Mouse (Mus musculus): Measurements from ENCODE around the gene Gm3409. TPM values are rescaled to one million over a fixed set of nuclear protein-coding genes. Genes with fewer than 3 reads are reported as not detected.
"Not testable (repeated sequence)": the region's sequence is repeated elsewhere in the genome, so short reads cannot be mapped to it uniquely, and the experiment has no call there.

Gm3409 gene
- total RNA-seq (2021), result not detected

- intact Hi-C loops (cut with DNase I); DNase-seq (ENCODE audit: low spot score): not testable (repeated sequence)
These were observed at the start of gene Gm3409 for GRCm38 (mm10) chr5:146537347-146537746. Gene Gm3409, plus strand, starts transcription at chr5:146537647.

GRCm38 (mm10) chr5:146488959-146489358, 48.5 kb upstream of the Gm3409 start:
- intact Hi-C loops (cut with DNase I); DNase-seq (ENCODE audit: low spot score): not testable (repeated sequence)

GRCm38 (mm10) chr5:146491063-146491462, 46.4 kb upstream of the Gm3409 start, which contains the start of gene Gm6370:
Gene Gm6370, plus strand, starts transcription at chr5:146491363.
- intact Hi-C loops (cut with DNase I); DNase-seq (ENCODE audit: low spot score): not testable (repeated sequence)

DNA sequence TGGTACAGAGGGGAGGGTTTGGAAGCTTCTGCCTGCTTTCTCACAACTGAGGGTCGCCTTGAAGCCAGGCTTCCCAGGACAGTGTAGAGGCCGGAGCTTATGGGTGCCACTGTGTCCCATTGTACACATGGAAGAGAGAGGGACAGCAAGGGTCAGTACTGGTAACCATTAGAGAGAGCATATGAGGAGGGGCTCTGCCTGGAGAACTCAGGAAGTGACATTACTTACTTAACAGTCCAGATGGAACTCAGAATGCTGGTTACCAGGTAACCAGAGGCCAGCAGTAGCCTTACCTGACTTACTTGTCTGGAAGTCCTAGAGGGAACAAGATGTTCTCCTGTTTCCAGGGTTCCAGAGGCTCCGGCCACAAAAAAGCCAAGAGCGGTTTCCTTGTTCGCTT, 35.3 kb upstream of the Gm3409 start, which contains the start of gene 4930449I24Rik:
4930449I24Rik (plus strand) TSS at position 301 of the 400 bp plus-strand sequence.
- intact Hi-C loops (cut with DNase I); DNase-seq (ENCODE audit: low spot score): not testable (repeated sequence)

GRCm38 (mm10) chr5:146513823-146514222, 23.6 kb upstream of the Gm3409 start, which contains the start of gene Gm3402:
Gene Gm3402, plus strand, starts transcription at chr5:146514123.
- DNase-seq (ENCODE audit: low spot score); intact Hi-C loops (cut with DNase I): not testable (repeated sequence)

DNA sequence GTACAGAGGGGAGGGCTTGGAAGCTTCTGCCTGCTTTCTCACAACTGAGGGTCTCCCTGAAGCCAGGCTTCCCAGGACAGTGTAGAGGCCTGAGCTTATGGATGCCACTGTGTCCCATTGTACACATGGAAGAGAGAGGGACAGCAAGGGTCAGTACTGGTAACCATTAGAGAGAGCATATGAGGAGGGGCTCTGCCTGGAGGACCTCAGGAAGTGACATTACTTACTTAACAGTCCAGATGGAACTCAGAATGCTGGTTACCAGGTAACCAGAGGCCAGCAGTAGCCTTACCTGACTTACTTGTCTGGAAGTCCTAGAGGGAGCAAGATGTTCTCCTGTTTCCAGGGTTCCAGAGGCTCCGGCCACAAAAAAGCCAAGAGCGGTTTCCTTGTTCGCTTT, 11.9 kb upstream of the Gm3409 start, which contains the start of gene Gm3404:
Gm3404 (plus strand) TSS at position 301 of the 400 bp plus-strand sequence.
- DNase-seq (ENCODE audit: low spot score); intact Hi-C loops (cut with DNase I): not testable (repeated sequence)

DNA sequence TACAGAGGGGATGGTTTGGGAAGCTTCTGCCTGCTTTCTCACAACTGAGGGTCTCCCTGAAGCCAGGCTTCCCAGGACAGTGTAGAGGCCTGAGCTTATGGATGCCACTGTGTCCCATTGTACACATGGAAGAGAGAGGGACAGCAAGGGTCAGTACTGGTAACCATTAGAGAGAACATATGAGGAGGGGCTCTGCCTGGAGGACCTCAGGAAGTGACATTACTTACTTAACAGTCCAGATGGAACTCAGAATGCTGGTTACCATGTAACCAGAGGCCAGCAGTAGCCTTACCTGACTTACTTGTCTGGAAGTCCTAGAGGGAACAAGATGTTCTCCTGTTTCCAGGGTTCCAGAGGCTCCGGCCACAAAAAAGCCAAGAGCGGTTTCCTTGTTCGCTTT, 18.4 kb downstream of the Gm3409 start, which contains the start of gene Gm3415:
Gm3415 (plus strand) TSS at position 301 of the 400 bp plus-strand sequence.
- intact Hi-C loops (cut with DNase I); DNase-seq (ENCODE audit: low spot score): not testable (repeated sequence)

GRCm38 (mm10) chr5:146564259-146564658, 26.8 kb downstream of the Gm3409 start:
- intact Hi-C loops (cut with DNase I), result no loop called here

GRCm38 (mm10) chr5:146567054-146567453, 29.6 kb downstream of the Gm3409 start:
- no peak for DNase-seq (ENCODE audit: low spot score)
- intact Hi-C loops (cut with DNase I), result no loop called here

More at GRCm38 (mm10) chr5:146564259-146564658, 26.8 kb downstream of the Gm3409 start:
- no peak for DNase-seq (ENCODE audit: low spot score)

DNA sequence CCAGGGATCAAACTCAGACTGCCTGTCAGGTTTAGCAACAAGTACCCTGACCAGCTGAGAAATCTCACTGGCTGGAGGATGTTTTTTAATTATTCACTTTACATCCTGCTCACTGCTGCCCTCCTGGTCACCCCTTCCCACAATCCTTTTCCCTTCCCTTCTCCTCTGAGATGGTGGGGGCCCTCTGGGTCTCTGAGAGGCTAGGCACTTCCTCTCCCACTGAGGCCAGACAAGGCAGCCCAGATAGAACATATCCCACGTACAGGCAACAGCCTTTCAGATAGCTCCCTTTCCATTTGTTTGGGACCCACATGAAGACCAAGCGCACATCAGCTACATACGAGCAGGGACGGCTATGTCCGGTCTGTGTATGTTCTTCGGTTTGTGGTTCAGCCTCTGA, 32.7 kb downstream of the Gm3409 start:
- DNase-seq (ENCODE audit: low spot score); intact Hi-C loops (cut with DNase I): not testable (repeated sequence)

- DNase-seq (ENCODE audit: low spot score); intact Hi-C loops (cut with DNase I): not testable (repeated sequence)
These were observed 34.6 kb downstream of the Gm3409 start for GRCm38 (mm10) chr5:146571830-146572734.

DNA sequence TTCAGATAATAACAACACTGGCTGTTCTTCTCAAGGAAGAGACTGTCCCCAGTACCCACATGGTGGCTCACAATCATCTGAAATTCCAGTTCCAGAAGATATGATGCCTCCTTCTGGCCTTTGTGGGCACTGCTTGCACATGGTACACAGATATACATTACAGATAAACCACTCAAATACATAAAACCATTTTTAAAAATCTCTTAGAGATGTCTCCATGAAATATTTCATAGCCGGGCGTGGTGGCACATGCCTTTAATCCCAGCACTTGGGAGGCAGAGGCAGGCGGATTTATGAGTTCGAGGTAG, 35.2 kb downstream of the Gm3409 start:
- intact Hi-C loops (cut with DNase I); DNase-seq (ENCODE audit: low spot score): not testable (repeated sequence)

DNA sequence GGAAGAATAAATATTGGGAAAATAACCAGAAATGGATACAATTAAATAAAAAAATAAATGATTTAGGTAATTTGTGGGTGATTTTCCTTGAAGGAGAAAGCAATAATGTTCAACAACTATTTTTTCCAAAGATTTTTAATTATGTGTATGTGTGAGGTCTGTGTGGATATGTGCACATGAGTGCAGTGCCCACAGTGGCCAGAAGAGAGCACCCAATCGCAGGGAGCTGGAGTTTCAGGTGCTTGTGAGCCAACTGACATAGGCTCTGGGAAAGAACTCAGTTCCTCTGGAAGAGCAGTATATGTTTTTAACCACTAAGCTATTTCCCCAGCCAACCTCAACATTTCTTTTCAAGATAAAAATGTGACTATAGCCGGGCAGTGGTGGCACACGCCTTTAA, 39.2 kb downstream of the Gm3409 start:
- DNase-seq (ENCODE audit: low spot score), result no peak
- intact Hi-C loops (cut with DNase I), result no loop called here

DNA sequence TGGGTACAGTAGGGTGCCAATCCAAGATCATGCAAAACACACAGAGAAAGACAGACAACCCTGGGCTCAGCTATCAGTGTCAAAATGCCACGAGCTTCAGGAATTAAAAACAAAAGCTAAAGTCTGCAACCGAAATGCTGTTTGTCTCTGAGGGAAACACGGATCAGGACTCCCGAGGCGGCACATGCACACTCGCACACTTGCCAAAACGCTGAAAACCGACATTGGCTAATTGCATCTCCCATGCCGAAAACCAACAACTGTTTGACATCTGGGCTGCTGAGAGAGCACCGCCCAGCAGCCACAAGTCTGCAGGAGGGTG, 46.7 kb downstream of the Gm3409 start:
- no peak for DNase-seq (ENCODE audit: low spot score)
- intact Hi-C loops (cut with DNase I), result no loop called here

- intact Hi-C loops (cut with DNase I), result no loop called here
These were observed 47.2 kb downstream of the Gm3409 start, which contains the start of gene Gpr12 for GRCm38 (mm10) chr5:146584478-146585306. Gene Gpr12, minus strand, starts transcription at chr5:146585239.

GRCm38 (mm10) chr5:146585307-146585651, 47.8 kb downstream of the Gm3409 start:
- intact Hi-C loops (cut with DNase I), result no loop called here
- no peak for DNase-seq (ENCODE audit: low spot score)

More at GRCm38 (mm10) chr5:146584478-146585306, 47.2 kb downstream of the Gm3409 start, which contains the start of gene Gpr12:
- no peak for DNase-seq (ENCODE audit: low spot score)

DNA sequence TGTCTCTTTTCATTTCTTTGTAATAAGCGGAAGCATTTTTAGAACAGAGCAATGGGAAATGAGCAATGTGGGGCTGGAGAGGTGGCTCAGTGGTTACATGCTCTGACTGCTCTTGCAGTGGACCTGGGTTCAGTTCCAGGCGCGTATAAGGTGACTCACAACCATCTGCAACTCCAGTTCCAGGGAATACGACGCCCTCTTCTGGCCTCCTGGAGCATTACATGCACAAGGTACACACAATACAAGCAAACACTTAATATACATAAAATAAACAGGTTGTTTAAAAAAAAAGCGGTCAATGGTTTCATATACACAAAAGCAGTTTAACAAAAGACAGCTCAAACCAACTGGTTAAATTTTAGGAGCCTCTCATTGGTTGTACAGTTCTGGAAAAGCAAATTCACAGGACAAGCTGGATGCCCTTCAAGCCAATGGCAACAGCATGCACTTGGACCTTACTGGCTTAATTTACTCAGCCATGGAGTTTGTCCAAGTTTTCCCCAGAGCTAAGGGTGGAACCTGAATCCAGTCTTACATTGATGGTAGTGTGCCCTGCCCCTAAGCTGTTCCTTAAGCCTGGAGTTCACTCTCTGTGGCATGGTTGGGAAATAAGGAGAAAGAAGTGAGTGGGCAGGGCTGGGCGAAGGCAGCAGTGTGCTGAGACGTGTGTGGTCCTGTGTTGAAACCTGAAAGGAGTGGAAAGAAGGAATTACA, 49.1 kb downstream of the Gm3409 start:
- intact Hi-C loops (cut with DNase I), result no loop called here
- DNase-seq (ENCODE audit: low spot score), result no peak

Data from heart, postnatal 25 days (tissue).